Mouse (Mus musculus) liver, embryonic 12.5 days (tissue): ENCODE data around the gene Ern2. TPM values are rescaled to one million over a fixed set of nuclear protein-coding genes. Genes with fewer than 3 reads are reported as not detected.

Experiments used
- polyA plus RNA-seq: library from polyadenylated mRNA; unstranded; fragments of >200 nt; fragmentation: Nextera tagmentation; extraction: Ambion mirVana; gene quantifications from 2 replicates; pipeline ENCODE4 v1.2.1, GENCODE M21; 2016

Ern2 gene
- polyA plus RNA-seq, 1 experiment from 2014 or later, result 0.05 TPM

Other genes with a start within 250 kb of the Ern2 start
- gene Cog7, start 204.5 kb downstream of the Ern2 start, polyA plus RNA-seq, result 15.1 and 16.7 TPM in 2 replicates
- gene Gga2, start 165.0 kb downstream of the Ern2 start, polyA plus RNA-seq, result 65.3 and 68.4 TPM in 2 replicates
- gene Ubfd1, start 119.0 kb downstream of the Ern2 start, polyA plus RNA-seq, result 38.3 and 41.1 TPM in 2 replicates
- gene Ears2, start 118.9 kb downstream of the Ern2 start, polyA plus RNA-seq, result 10.3 and 10.8 TPM in 2 replicates
- 562 and 614 TPM in 2 replicates for gene Ndufab1, start 84.3 kb downstream of the Ern2 start, polyA plus RNA-seq
- gene Palb2, start 53.2 kb downstream of the Ern2 start, polyA plus RNA-seq, result 20.3 and 21.4 TPM in 2 replicates
- gene Dctn5, start 53.2 kb downstream of the Ern2 start, polyA plus RNA-seq, result 58.4 and 60.8 TPM in 2 replicates
- 147 and 151 TPM in 2 replicates for gene Plk1, start 26.8 kb downstream of the Ern2 start, polyA plus RNA-seq
- 0.21 and 0.47 TPM in 2 replicates for gene Chp2, start 33.3 kb upstream of the Ern2 start, polyA plus RNA-seq
- 2.0 and 2.3 TPM in 2 replicates for gene Prkcb, start 102.5 kb upstream of the Ern2 start, polyA plus RNA-seq